Mouse (Mus musculus) induced T-regulatory cell, adult 2 months (primary cell): ENCODE measurements at regions not wholly inside any gene's neighbourhood (a gene's known extent, or its start where the extent isn't known, plus 50 kb on each side); places are given as distances from the start of the nearest gene placed in this dataset.

Source experiments
- DNase-seq: peaks from one replicate; pipeline ENCODE4 v3.0.0-alpha.2; 2012; ENCODE audit warnings: low read depth

- no peak for DNase-seq
Observed at GRCm38 (mm10) chr12:16189441-16189840, 372.7 kb upstream of the Trib2 start.

DNA sequence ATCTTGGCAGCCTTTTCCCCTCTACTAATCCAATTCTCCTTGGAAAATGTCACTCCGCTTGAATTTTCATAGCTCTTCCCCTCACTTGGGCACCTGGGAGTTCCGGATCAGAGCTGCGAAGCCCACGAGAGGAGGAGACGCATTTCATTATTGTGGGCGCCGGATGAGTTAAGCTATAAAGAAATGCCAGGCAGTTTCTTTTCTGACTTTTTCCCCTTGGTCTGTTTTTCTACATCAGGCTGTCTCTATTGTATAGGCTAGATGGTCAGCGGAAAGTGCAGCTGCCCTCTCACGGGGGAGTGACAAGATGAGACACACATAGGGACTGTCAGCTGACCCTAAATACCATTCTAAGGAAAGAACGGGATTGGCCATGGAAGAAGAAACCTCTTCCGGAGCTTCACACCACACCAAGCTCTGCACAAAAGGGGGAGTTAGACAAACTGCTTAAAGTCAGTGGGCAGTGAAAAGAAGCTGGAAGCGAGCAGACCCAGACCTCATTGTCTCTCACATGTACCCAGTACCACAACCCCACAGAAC, 369.3 kb upstream of the Trib2 start:
- DNase-seq = peak; percentile 61

- DNase-seq = peak; percentile 76
Observed at GRCm38 (mm10) chr12:16185431-16185923, 368.8 kb upstream of the Trib2 start.

- DNase-seq = no peak
Observed at GRCm38 (mm10) chr12:16183055-16183454, 366.3 kb upstream of the Trib2 start.

- no peak for DNase-seq
Observed at GRCm38 (mm10) chr12:16181599-16181998, 364.9 kb upstream of the Trib2 start.

- no peak for DNase-seq
Observed at GRCm38 (mm10) chr12:16179897-16180296, 363.2 kb upstream of the Trib2 start.

GRCm38 (mm10) chr12:16176326-16176725, 359.6 kb upstream of the Trib2 start:
- no peak for DNase-seq

DNA sequence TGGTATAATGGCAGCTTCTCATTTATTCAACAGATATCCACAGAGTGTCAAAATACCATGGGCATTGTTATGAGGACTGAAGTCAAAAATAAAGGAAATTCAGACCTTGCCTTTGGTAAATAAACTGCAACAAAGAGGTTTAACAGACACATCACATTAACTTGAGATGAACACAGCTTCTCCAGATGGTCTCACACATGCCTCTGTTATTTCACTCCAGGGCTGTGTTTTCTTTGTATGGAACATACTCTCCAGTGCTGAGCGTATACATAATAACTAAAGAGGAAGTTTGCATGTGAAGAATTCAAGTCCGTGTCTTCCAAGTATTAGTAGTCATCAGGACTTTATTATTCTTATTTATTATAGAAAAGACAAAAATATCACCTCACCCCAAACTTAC, 355.5 kb upstream of the Trib2 start:
- no peak for DNase-seq

- peak; percentile 86 for DNase-seq
Observed at GRCm38 (mm10) chr12:16171636-16172035, 354.9 kb upstream of the Trib2 start.

- DNase-seq = peak; percentile 91
Observed at GRCm38 (mm10) chr12:16169781-16170535, 353.2 kb upstream of the Trib2 start.

DNA sequence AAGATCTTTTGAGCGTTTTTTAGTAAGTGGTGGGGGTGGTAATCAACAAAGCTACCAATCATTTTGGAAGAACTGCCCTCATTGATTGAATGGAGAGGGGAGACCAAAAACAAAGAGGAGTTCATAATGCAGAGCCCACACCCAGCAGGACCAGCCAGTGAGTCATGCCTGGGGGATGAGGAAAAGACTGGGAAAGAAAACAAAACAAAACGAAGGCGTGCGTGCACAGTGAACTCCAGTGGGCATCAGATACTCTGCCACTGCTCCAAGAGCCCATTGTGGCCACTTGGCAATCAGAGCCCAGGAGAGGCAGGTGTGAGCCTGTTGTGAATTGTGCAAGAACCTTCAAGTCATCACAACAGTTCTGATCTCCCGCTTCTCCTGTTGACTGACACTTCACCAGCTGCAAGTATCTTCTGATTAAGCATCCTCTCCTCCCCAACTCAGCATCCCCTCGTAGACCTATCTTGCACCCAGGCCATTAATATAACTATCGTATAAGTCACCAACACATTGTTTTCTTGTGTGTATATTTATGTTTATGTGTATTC, 351.1 kb upstream of the Trib2 start:
- DNase-seq = no peak

GRCm38 (mm10) chr12:16165126-16165525, 348.4 kb upstream of the Trib2 start:
- no peak for DNase-seq

DNA sequence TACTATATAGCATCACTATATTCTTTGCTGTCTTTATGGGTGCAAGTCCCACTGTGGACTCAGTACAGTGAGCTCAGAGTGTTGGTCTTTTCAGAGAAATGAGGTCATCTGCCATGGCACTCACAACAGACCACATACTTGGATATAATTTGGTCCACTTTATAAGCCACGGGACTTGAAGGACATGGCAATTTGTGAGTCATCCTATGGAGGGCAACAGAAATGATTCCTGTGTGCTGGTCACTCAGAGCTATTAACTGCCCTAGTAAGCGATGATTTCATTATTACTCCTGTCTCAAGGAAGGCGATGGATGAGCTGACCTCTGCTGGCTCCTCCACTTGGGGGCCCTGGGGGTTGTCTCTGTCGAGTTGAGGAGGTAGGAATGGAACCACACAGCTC, 345.2 kb upstream of the Trib2 start:
- no peak for DNase-seq

GRCm38 (mm10) chr12:16157896-16158295, 341.2 kb upstream of the Trib2 start:
- DNase-seq = no peak

GRCm38 (mm10) chr12:16155791-16156558, 339.3 kb upstream of the Trib2 start:
- no peak for DNase-seq

DNA sequence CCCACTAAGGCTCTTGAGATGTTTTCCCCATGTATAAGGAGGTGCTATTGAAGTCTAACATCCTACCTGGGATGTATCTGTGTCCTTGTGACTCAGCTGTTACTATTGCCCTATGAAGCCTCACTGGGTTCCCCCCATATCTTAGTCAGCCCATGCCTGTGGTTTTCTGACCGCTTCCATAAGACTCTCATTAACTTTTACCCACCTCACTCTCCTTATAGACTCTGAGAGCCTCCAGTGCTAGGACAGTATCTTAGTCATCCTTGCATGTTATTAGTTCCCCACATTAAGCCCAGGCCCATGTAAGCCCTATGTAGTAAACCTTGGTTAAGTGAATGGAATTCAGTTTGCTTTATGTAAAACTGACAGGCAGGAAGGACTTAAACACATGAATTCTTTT, 337.5 kb upstream of the Trib2 start:
- no peak for DNase-seq

DNA sequence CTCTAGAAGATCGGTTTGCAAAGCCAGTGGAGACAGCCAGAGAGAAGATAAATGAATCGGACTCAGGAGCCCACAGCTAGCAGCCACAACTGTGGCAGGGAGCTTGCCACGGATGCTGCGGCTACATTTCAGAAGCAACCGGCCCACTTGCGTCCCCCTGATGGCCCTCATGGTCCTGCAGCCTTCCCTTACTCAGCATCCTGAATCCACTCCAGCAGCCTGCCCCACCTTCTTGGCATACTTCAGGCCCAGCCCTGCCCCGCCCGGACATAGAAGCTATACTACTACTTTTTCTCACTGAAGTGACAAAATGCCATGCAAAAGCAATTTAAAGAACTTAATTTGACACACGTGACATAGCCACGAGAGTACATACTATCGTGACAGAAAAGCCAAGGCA, 335.4 kb upstream of the Trib2 start:
- DNase-seq = no peak

- DNase-seq = no peak
Observed at GRCm38 (mm10) chr12:16151170-16151702, 334.5 kb upstream of the Trib2 start.

- DNase-seq = no peak
Observed at GRCm38 (mm10) chr12:16146919-16147318, 330.2 kb upstream of the Trib2 start.

DNA sequence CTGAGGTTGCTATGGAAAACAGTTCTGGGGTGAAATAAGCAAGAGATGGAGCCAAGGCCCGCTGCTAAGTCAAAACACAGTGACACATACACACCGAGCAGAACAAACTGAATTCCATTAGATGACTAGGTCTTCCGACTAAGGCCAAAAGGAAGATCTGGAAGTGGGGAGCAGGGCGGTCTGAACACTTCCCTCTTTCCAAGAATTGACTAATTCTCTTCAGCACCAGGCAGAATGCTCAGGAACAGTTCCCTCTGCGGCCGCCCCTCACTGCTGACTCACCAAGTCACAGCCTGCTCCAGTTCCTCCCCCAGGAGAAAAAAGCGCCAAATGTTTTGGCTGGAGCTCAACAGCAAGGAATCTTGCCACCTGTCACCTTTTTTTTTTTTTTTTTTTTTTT, 328.9 kb upstream of the Trib2 start:
- no peak for DNase-seq

GRCm38 (mm10) chr12:16141193-16141592, 324.5 kb upstream of the Trib2 start:
- DNase-seq = no peak

- no peak for DNase-seq
Observed at GRCm38 (mm10) chr12:16140511-16141110, 323.9 kb upstream of the Trib2 start.
